Mouse (Mus musculus) olfactory bulb, adult 2 months (tissue): Measurements from ENCODE around the gene Zbtb34.

Source experiments
- CTCF ChIP-seq: fragments of 200-500 bp; IDR thresholded peaks from 2 replicates; pipeline ENCODE4 v1.5.1; 2012; ENCODE audit warnings: low read depth, mild to moderate bottlenecking, low read length, moderate library complexity; ENCODE audit not compliant: insufficient read depth
- POLR2A ChIP-seq: fragments of 200-500 bp; IDR thresholded peaks from 2 replicates; pipeline ENCODE4 v1.6.1; 2012; ENCODE audit warnings: mild to moderate bottlenecking, low read depth, low read length, moderate library complexity; ENCODE audit not compliant: insufficient read depth

DNA sequence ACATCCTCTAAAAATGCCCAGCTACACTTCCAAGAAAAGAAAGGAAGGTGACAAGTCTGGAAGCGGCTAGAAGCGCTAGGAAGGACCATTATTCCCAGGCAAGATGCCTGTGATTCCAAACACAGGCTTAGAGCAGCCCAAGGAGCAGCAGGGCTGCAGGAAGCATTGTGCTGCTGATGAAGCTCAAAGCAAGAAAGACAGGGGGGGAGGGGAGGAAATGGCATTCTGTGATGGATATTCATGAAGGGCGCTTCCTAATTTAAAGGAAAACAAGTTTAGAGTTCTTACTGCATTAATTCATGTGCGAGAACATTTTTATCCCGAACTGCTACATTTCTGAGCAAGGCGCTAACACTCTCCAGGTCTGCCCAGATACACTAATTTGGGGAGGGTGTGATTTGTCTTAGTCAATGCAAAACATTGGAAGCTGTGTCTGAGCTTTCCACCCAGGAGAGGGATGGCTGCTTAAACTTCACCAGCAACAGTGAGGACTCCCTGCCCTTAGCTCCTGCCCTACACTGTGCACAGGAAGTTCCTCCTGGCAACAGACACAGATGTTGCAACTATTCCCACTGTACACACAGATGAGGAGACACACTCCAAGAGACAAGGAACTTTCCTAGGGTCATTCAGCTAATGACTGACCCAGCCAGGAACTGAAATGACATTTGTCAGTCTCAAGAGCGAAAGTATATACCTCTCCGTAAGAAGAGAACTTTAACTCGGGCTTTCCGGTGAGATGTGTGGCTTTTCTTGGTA is 4.3 kb downstream of the Zbtb34 start:
- no peak for TF ChIP-seq CTCF
- no peak for TF ChIP-seq POLR2A
